Mouse (Mus musculus) midbrain, embryonic 15.5 days (tissue): ENCODE measurements around the gene Mcidas. TPM values are rescaled to one million over a fixed set of nuclear protein-coding genes. Genes with fewer than 3 reads are reported as not detected.

Source experiments
- ATAC-seq: fragments of 200-750 bp; cut with Nextera tagmentation; replicated peaks from 2 replicates; pipeline ENCODE4 v1.8.0; 2017; ENCODE audit warnings: moderate TSS enrichment
- H3K27ac ChIP-seq: fragments of 300-500 bp; sonication (generic); 2 replicates; pipeline ENCODE4 v1.5.1; 2015; ENCODE audit warnings: mild to moderate bottlenecking, inconsistent platforms
- H3K27me3 ChIP-seq: fragments of 300-500 bp; sonication (generic); replicated peaks from 2 replicates; pipeline ENCODE4 v1.6.1; 2015; ENCODE audit warnings: inconsistent platforms
- H3K36me3 ChIP-seq: fragments of 300-500 bp; sonication (generic); replicated peaks from 2 replicates; pipeline ENCODE4 v1.6.1; 2015; ENCODE audit warnings: inconsistent platforms
- H3K4me1 ChIP-seq: fragments of 300-500 bp; sonication (generic); 2 replicates; pipeline ENCODE4 v1.6.1; 2015; ENCODE audit warnings: inconsistent platforms
- H3K4me2 ChIP-seq: fragments of 300-500 bp; sonication (generic); 2 replicates; pipeline ENCODE4 v1.6.1; 2015; ENCODE audit warnings: inconsistent platforms, mild to moderate bottlenecking, moderate library complexity
- H3K4me3 ChIP-seq: fragments of 300-500 bp; sonication (generic); 2 replicates; pipeline ENCODE4 v1.5.1; 2015; ENCODE audit warnings: mild to moderate bottlenecking, inconsistent platforms
- H3K9ac ChIP-seq: fragments of 300-500 bp; sonication (generic); 2 replicates; pipeline ENCODE4 v1.6.1; 2015; ENCODE audit warnings: mild to moderate bottlenecking, inconsistent platforms
- H3K9me3 ChIP-seq: fragments of 300-500 bp; sonication (generic); 2 replicates; pipeline ENCODE4 v1.6.1; 2016; ENCODE audit warnings: inconsistent platforms
- WGBS: fragments of 180-500 bp; shearing (Covaris S2); methylation state at CpG from one replicate; pipeline ENCODE4 v1.1.7; 2015; ENCODE audit warnings: mixed read lengths; 5-methylcytosine and 5-hydroxymethylcytosine counted together
- polyA plus RNA-seq: library from polyadenylated mRNA; unstranded; fragments of >200 nt; fragmentation: Nextera tagmentation; extraction: Ambion mirVana; gene quantifications from 2 replicates; pipeline ENCODE4 v1.2.1, GENCODE M21; 2015

The Mcidas gene
- 0.75 and 0.83 TPM in 2 replicates for polyA plus RNA-seq

DNA sequence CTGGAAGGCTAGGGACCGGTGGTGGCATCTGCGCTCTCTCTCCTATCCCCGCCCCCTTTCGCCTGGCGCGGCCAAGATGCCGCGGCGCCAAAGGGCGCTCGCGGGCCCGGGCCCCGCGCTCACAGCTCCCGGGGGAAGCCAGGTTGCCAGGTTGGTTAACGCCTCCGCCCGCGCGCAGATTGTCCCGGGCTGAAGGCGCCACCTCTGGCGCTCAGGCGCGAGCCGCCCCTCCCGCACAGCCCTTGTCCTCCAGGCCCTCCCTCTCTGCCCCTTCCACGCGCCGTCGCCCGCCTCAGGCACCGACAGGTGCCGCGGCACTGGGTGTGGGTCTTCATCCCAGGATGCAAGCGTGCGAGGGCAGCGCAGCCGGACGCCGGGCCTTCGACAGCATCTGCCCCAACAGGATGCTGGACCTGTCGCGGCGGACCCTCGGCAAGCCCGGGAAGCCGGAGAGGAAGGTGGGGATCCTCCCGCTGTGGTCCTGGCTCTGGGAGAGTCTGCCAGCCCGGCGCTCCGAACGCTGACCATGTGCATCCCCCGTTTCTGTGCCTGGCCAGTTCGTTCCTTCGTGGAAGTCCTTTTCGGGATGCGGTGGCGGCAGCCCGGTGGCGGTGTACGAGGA lies at the start of gene Mcidas:
Mcidas (plus strand) TSS at position 315 of the 622 bp plus-strand sequence.
- peaks cover 86% of the 10 kb centered on the region for H3K27me3 ChIP-seq
- H3K36me3 ChIP-seq = no peaks in the 10 kb centered on the region
- no peaks in the 10 kb centered on the region for H3K9me3 ChIP-seq
- peaks cover 32% of the 10 kb centered on the region for H3K4me1 ChIP-seq
- ATAC-seq = peak; percentile 55
- under 1% methylated on average over 63 of the region's 63 CpGs for WGBS
- H3K27ac ChIP-seq = no peak within 1 kb of the TSS
- H3K4me2 ChIP-seq = peak within 1 kb of the TSS; percentile 88
- H3K4me3 ChIP-seq = peak within 1 kb of the TSS; percentile 46
- peak within 1 kb of the TSS; percentile 32 for H3K9ac ChIP-seq

DNA sequence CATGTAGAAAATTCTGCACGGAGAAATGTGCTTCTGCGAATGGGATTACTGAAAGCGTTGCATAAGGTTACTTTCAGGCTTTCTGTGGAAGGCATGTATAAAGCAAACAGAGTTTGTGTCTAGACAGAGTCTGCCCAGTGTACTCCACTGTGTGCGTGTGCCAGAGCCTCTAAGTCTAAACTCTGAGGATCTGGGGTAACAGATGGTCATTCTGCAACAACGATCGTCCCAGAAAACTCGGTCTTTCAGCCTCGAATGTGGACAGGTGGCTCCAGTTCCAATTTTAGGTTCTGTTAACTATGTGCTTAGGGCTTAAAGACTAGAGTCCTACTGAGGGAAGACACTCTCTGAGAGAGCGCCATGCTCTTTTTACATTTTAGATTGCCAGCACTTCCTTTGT lies 48.3 kb upstream of the Mcidas start:
- H3K27ac ChIP-seq = no peak overlapping the region
- no peaks in the 10 kb centered on the region for H3K4me1 ChIP-seq
- H3K4me3 ChIP-seq = no peak overlapping the region
- WGBS = 90% methylated on average over 9 of the region's 9 CpGs
- H3K4me2 ChIP-seq = no peak overlapping the region
- no peak overlapping the region for H3K9ac ChIP-seq
- no peaks in the 10 kb centered on the region for H3K27me3 ChIP-seq
- no peaks in the 10 kb centered on the region for H3K9me3 ChIP-seq
- no peak for ATAC-seq
- peaks cover 57% of the 10 kb centered on the region for H3K36me3 ChIP-seq

DNA sequence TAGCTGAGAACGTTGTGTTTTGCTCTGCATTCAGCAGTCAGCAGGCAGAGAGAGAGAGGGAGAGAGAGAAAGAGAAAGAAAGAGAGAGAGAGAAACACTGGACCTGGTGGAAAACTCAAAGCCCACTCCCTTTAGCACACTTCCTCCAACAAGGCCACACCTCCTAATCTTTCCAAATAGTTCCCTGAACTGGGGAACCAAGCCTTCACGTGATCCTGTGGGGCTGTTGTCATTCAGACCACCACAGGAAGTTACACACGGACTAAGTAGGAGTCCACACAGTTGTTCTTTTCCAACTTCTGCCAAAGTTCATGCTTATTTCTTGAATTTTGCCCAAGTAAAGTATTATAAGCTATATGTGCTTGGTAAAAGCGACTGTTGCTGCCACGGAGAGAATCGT lies 47.7 kb upstream of the Mcidas start:
- H3K9ac ChIP-seq = no peak overlapping the region
- peaks cover 63% of the 10 kb centered on the region for H3K36me3 ChIP-seq
- 88% methylated on average over 6 of the region's 6 CpGs for WGBS
- H3K27ac ChIP-seq = no peak overlapping the region
- H3K9me3 ChIP-seq = no peaks in the 10 kb centered on the region
- no peak overlapping the region for H3K4me2 ChIP-seq
- H3K27me3 ChIP-seq = no peaks in the 10 kb centered on the region
- no peak overlapping the region for H3K4me3 ChIP-seq
- H3K4me1 ChIP-seq = no peaks in the 10 kb centered on the region
- ATAC-seq = no peak

DNA sequence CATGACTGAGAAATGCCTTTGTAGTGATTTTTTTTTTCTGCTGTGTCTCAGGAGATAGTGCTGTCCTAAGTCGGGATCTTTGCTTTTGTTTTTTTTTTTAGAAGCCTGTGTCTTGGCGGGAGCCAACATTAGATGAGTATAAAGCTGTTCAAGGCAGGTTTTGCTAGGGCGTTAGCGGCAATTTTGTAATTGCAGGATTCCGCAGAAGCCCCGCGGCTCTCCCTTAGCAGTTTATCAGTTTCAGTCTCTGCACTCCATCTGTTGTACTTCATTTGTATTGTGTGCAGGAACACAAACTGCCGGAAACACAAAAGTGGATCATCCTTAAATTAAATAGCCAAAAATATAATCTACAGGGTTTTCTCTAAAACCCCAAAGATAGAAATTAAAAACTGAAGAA lies 39.6 kb upstream of the Mcidas start:
- Histone ChIP-seq H3K9me3 (no peaks in the 10 kb centered on the region), H3K4me2 (no peak overlapping the region), H3K36me3 (peaks cover 57% of the 10 kb centered on the region), H3K27ac (no peak overlapping the region), H3K4me3 (no peak overlapping the region), H3K27me3 (no peaks in the 10 kb centered on the region), H3K9ac (no peak overlapping the region), H3K4me1 (no peaks in the 10 kb centered on the region)
- no peak for ATAC-seq
- WGBS = 91% methylated on average over 8 of the region's 8 CpGs

DNA sequence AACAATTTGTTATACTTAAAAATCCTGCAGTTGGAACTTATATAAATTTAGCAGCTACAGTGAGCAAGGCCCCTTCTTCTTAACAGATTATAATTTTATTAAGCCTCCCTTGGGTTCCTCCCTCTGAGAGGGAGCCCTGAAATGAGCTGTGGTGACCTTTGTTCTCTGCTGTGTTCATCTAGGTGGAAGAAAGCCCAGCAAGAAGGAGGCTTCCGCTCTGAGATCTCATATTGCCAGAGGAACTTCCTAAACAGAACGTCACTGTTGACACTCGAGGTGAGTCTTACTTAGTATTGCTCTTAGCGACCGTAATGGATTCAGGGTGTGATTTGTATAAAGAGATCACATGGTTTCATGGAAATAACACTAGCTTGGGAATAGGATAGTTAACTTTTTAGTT lies 30.6 kb upstream of the Mcidas start:
- H3K27me3 ChIP-seq = no peaks in the 10 kb centered on the region
- H3K36me3 ChIP-seq = peaks cover 55% of the 10 kb centered on the region
- no peak overlapping the region for H3K4me2 ChIP-seq
- H3K9ac ChIP-seq = no peak overlapping the region
- ATAC-seq = no peak
- H3K4me3 ChIP-seq = no peak overlapping the region
- H3K27ac ChIP-seq = no peak overlapping the region
- WGBS = 89% methylated on average over 5 of the region's 5 CpGs
- H3K9me3 ChIP-seq = no peaks in the 10 kb centered on the region
- no peaks in the 10 kb centered on the region for H3K4me1 ChIP-seq

DNA sequence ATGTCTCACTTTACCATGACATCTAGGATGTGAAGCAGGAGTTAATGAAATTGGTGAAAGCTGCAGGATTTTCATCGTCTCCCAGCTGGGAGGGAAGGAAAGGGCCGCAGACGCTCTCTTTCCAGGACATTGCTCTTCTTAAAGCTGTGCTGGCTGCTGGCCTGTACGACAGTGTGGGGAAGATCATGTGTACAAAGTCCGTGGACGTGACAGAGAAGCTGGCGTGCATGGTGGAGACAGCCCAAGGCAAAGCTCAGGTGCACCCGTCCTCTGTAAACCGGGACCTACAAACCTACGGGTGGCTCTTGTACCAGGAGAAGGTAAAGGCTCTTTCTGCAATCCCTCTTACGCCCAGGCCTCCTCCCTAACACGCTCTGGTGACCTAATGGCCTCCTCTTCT lies 29.2 kb upstream of the Mcidas start:
- 94% methylated on average over 12 of the region's 12 CpGs for WGBS
- H3K27me3 ChIP-seq = no peaks in the 10 kb centered on the region

DNA sequence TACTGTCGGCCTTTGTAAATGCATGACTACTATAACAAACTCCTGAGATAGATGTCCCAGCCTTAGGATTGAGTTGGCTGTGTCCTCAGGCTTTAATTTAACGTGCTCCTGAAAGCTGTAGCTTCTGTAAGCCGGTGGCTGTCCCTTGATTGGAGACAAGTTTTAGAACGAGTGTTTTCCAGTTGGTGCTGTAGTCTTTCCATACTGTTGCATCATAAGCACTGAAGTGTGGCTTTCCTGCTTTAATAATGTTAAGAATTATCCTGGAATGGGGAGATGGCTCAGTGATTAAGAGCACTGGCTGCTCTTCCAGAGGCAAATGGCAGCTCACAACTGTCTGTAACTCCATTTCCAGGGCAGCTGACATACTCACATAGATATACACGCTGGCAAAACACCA lies 26.4 kb upstream of the Mcidas start:
- Histone ChIP-seq H3K4me1 (no peaks in the 10 kb centered on the region), H3K4me3 (no peak overlapping the region), H3K27ac (no peak overlapping the region), H3K4me2 (no peak overlapping the region), H3K36me3 (peaks cover 45% of the 10 kb centered on the region; the same call in 1 of the 2 replicates), H3K9ac (no peak overlapping the region), H3K9me3 (no peaks in the 10 kb centered on the region), H3K27me3 (no peaks in the 10 kb centered on the region)
- ATAC-seq = no peak
- 94% methylated on average over 5 of the region's 5 CpGs for WGBS

More for the DNA sequence above, 29.2 kb upstream of the Mcidas start:
- no peak overlapping the region for H3K27ac ChIP-seq
- no peak overlapping the region for H3K4me3 ChIP-seq
- H3K9me3 ChIP-seq = no peaks in the 10 kb centered on the region
- no peaks in the 10 kb centered on the region for H3K4me1 ChIP-seq
- no peak overlapping the region for H3K4me2 ChIP-seq
- H3K36me3 ChIP-seq = peaks cover 52% of the 10 kb centered on the region
- no peak for ATAC-seq
- no peak overlapping the region for H3K9ac ChIP-seq

DNA sequence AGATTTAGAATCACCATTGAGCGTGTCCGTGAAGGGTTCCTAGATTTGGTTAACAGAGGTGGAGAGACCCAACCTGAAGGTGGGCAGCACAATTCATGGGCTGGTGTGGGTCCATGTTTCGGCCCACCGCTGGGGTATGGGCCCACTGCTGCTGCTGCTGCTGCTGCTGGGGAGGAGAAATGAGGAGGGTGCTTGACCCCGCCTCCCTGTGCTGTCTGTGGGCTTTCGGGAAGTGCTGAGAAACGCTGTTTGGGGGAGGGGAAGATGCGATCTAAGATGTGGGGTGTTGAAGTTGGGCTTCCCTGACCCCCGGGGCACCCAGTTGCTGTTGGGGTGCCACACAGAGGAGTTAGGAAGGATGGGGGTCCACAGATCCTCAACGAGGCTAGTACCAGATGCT lies 16.9 kb upstream of the Mcidas start:
- Histone ChIP-seq H3K9me3 (no peaks in the 10 kb centered on the region), H3K27me3 (peaks cover 5% of the 10 kb centered on the region; the same call in 1 of the 2 replicates), H3K27ac (no peak overlapping the region), H3K4me2 (no peak overlapping the region), H3K9ac (no peak overlapping the region), H3K4me3 (no peak overlapping the region), H3K36me3 (no peaks in the 10 kb centered on the region), H3K4me1 (no peaks in the 10 kb centered on the region)
- 51% methylated on average over 10 of the region's 10 CpGs for WGBS
- no peak for ATAC-seq

DNA sequence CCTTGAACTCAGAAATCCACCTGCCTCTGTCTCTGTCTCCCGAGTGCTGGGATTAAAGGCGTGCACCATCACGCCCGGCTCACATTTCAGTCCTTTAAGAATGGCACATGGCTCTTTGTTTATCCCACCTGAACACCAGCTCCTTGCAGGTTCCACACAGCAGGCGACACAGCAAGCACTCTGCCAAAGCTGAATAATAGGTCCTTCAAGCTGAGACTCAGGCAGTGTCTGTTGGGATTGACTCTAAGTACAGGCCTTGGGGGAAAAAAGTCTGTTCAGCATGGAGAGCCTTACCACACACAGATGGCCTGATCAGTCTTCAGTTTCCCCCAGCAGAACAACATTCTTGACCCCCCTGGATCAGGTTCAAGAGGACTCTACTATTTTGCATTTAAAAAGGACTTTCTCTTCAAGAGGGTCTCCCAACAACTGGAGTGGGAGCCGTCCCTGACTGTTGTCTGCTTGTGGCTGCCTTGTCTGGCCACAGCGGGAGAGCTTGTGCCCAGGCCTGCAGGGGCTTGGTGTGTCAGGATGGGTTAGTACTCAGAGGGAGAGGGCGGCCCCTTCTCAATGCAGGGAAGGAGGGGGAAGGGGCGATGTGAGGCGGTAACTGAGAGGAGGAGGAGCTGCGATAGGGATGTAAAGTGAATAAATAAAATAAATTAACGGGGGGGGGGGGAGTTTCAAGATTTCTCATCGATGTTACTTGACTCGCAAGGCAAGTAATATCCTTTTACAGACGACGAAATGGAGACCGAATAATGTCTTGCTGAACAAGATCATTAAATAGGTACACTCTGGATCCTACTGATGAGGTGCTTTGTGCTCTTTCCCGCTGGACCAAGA lies 7.8 kb upstream of the Mcidas start:
- peaks cover 41% of the 10 kb centered on the region for H3K4me1 ChIP-seq
- H3K9me3 ChIP-seq = no peaks in the 10 kb centered on the region
- H3K4me3 ChIP-seq = peak overlapping the region; percentile 51; the same call in 1 of the 2 replicates
- H3K27me3 ChIP-seq = peaks cover 46% of the 10 kb centered on the region
- H3K9ac ChIP-seq = no peak overlapping the region
- H3K27ac ChIP-seq = no peak overlapping the region
- peak overlapping the region; percentile 95 for H3K4me2 ChIP-seq
- no peaks in the 10 kb centered on the region for H3K36me3 ChIP-seq
- 3% methylated on average over 17 of the region's 18 CpGs for WGBS
- no peak for ATAC-seq

DNA sequence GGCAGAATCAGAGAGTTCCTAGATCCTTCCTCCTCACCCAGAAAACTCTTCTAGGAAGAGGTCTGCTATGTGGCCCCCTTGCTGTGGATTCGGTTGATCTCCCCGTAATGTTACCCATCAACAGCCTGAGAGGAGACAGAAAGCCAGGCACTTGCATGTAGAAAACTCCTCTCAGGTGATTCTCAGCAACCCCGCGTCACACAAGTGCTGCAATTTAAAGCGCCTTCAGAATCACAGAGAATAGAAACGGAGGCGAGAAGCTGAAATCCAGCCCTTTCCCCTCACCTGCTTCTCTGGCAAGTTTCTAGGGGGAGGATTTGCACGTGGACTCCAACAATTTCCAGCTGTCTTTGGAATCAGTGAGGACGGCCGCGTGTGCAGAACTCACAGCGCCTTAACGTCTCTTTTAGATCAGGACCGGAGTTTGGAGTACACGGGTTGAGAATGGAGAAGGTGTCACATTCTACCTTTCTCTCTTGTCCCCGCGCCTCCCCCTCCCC lies 7.1 kb upstream of the Mcidas start:
- WGBS = under 1% methylated on average over 17 of the region's 17 CpGs
- Histone ChIP-seq H3K27ac (no peak overlapping the region), H3K9me3 (no peaks in the 10 kb centered on the region), H3K9ac (no peak overlapping the region), H3K4me2 (peak overlapping the region; percentile 95), H3K4me1 (peaks cover 41% of the 10 kb centered on the region), H3K4me3 (peak overlapping the region; percentile 51; the same call in 1 of the 2 replicates), H3K27me3 (peaks cover 53% of the 10 kb centered on the region), H3K36me3 (no peaks in the 10 kb centered on the region)
- no peak for ATAC-seq

DNA sequence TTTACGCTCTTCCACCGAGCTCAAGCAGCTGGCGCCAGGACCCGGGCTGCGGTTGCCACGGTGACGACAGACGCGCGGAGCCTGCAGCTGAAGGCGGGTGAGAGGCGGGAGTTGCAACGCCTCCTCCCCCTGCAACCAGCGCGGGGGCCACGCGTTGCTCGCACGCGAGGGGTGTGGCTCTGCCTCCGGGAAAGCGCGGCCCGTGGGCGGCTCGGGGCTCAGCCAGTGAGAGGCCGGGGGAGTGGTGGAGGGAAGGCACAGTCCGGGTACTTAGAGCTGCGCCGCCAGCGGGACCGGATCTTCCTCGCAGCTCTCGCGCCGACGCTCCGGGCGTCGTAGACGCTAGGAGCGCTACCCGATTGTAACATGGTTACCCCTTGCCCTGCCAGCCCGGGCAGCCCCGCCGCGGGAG lies 6.1 kb upstream of the Mcidas start, which contains the start of gene Ccno:
Ccno (plus strand) TSS at position 271 of the 412 bp plus-strand sequence.
- peak; percentile 95 for ATAC-seq
- Histone ChIP-seq H3K27me3 (peaks cover 58% of the 10 kb centered on the region), H3K4me1 (peaks cover 41% of the 10 kb centered on the region), H3K4me3 (peak within 1 kb of the TSS; percentile 51), H3K9ac (peak within 1 kb of the TSS; percentile 48), H3K27ac (no peak within 1 kb of the TSS), H3K36me3 (no peaks in the 10 kb centered on the region), H3K4me2 (peak within 1 kb of the TSS; percentile 95), H3K9me3 (no peaks in the 10 kb centered on the region)
- under 1% methylated on average over 47 of the region's 47 CpGs for WGBS

DNA sequence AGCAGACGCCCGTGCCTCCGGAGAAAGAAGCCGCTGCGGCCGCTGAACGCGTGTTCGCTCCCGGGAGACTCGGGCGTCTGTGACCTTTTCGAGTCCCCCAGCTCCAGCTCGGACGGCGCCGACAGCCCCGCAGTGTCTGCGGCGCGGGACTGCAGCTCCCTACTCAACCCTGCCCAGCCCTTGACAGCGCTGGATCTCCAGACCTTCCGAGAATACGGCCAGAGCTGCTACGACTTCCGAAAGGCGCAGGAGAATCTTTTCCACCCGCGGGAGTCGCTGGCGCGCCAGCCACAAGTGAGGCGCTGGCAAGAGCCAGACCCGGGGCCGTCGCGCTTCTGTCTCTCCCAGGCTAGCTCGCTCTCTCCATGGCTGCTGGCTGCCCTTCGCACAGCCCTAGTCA lies 5.7 kb upstream of the Mcidas start:
- Histone ChIP-seq H3K9ac (peak overlapping the region; percentile 48), H3K9me3 (no peaks in the 10 kb centered on the region), H3K36me3 (no peaks in the 10 kb centered on the region), H3K27ac (no peak overlapping the region), H3K4me2 (peak overlapping the region; percentile 95), H3K27me3 (peaks cover 61% of the 10 kb centered on the region), H3K4me3 (peak overlapping the region; percentile 51), H3K4me1 (peaks cover 41% of the 10 kb centered on the region)
- under 1% methylated on average over 39 of the region's 39 CpGs for WGBS
- ATAC-seq = peak; percentile 65
